Mouse (Mus musculus): ENCODE measurements at regions not wholly inside any gene's neighbourhood (a gene's known extent, or its start where the extent isn't known, plus 50 kb on each side); places are given as distances from the start of the nearest gene placed in this dataset.

DNA sequence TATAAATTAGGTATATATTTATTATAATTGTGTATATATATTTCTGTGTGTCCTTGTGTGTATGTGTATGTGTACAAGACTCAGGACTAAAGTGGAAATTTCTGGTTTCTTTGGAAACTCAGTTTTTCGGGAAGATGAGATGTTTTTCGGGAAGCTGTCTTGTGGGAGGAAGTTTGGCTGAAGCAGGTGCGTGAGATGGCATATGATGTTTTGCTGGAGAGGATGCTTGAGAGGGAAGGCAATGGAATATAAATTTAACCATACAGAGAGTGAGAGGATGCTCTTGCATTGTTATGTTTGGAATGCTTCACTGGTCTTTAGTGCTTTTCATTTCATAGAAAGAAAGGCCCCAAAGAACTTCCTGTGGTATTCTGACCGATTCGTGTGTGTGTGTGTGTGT is 141.3 kb upstream of the Rgs18 start:
- TF ChIP-seq POLR2A (IDR thresholded peaks at IDR 0.05; ENCODE audit: borderline replicate concordance, insufficient read depth, low read length) (no peak), CTCF (IDR thresholded peaks at IDR 0.05; ENCODE audit: borderline replicate concordance, insufficient read depth, low read depth, low read length) (no peak)
